Mouse (Mus musculus) CH12.LX (cell line): Measurements from ENCODE around the gene Trappc4. TPM values are rescaled to one million over a fixed set of nuclear protein-coding genes. Genes with fewer than 3 reads are reported as not detected.
A peak's percentile ranks its signal among the peaks of the same experiment; 100 is the strongest.

ENCODE experiments used
- DNase-seq: peaks from one replicate; pipeline ENCODE4 v3.0.0-alpha.2; 2013; ENCODE audit errors: extremely low read depth
- H3K27ac ChIP-seq: 2 replicates; pipeline ENCODE4 v1.5.1; 2012; ENCODE audit warnings: low read depth, mild to moderate bottlenecking, control low read depth, moderate library complexity; ENCODE audit not compliant: insufficient read depth
- H3K27me3 ChIP-seq: replicated peaks from 2 replicates; pipeline ENCODE3; 2012; ENCODE audit warnings: inconsistent platforms
- H3K36me3 ChIP-seq, 2 experiments: replicated peaks in 1 of 2; 2 replicates each; pipeline versions ENCODE3 to v1.6.1; 2012; ENCODE audit warnings: inconsistent platforms in 1 of 2, low read length in 1 of 2, mild to moderate bottlenecking in 1 of 2, mixed read lengths in 1 of 2, moderate library complexity in 1 of 2; ENCODE audit not compliant: control insufficient read depth in 1 of 2, insufficient read depth in 1 of 2
- H3K4me1 ChIP-seq, 2 experiments: 2 replicates each; pipeline ENCODE4 v1.6.1; 2012; ENCODE audit warnings: inconsistent platforms in 1 of 2, moderate library complexity in 1 of 2; ENCODE audit not compliant: insufficient read depth in 2 of 2, control insufficient read depth in 1 of 2
- H3K4me2 ChIP-seq: 2 replicates; pipeline ENCODE4 v1.6.1; 2012; ENCODE audit warnings: low read depth, mild to moderate bottlenecking, control low read depth; ENCODE audit not compliant: poor library complexity, insufficient read depth, severe bottlenecking
- H3K4me3 ChIP-seq, 3 experiments: fragments of 150-350 bp in 1 of 3; sonication (generic) in 1 of 3; replicated peaks in 1 of 3; 2 replicates each; pipeline versions ENCODE3 to v1.5.1; 2011 to 2012; ENCODE audit warnings: low read depth in 2 of 3, low read length in 2 of 3, mild to moderate bottlenecking in 2 of 3, moderate library complexity in 2 of 3, control low read depth in 1 of 3, improper control_type of control experiment in 1 of 3, inconsistent platforms in 1 of 3, mixed read lengths in 1 of 3; ENCODE audit not compliant: poor library complexity in 1 of 3
- H3K79me2 ChIP-seq: replicated peaks from 2 replicates; pipeline ENCODE4 v1.6.1; 2012; ENCODE audit warnings: mild to moderate bottlenecking, moderate library complexity; ENCODE audit not compliant: control insufficient read depth, poor library complexity, insufficient read depth, severe bottlenecking; ENCODE audit errors: extremely low read depth
- H3K9ac ChIP-seq: 2 replicates; pipeline ENCODE4 v1.6.1; 2012; ENCODE audit warnings: low read depth, mild to moderate bottlenecking, control low read depth, moderate library complexity; ENCODE audit not compliant: insufficient read depth
- H3K9me3 ChIP-seq: replicated peaks from 2 replicates; pipeline ENCODE3; 2012; ENCODE audit warnings: low read length, inconsistent platforms, mixed read lengths
- BHLHE40 ChIP-seq: IDR thresholded peaks from 2 replicates; pipeline ENCODE4 v1.6.1; 2011; ENCODE audit warnings: mild to moderate bottlenecking, low read depth, low read length, improper control_type of control experiment
- CHD1 ChIP-seq: IDR thresholded peaks from 2 replicates; pipeline ENCODE4 v1.6.1; 2012; ENCODE audit warnings: low read depth, low read length, improper control_type of control experiment, inconsistent platforms
- CHD2 ChIP-seq: IDR thresholded peaks from 2 replicates; pipeline ENCODE4 v1.6.1; 2011; ENCODE audit warnings: low read length, improper control_type of control experiment
- CTCF ChIP-seq, 2 experiments: IDR thresholded peaks in 1 of 2; conservative IDR thresholded peaks in 1 of 2; 2 replicates each; pipeline ENCODE4 v1.5.1; 2011 to 2012; ENCODE audit warnings: low read depth in 2 of 2, low read length in 2 of 2, improper control_type of control experiment in 1 of 2, inconsistent platforms in 1 of 2, mild to moderate bottlenecking in 1 of 2, moderate library complexity in 1 of 2
- E2F4 ChIP-seq: IDR thresholded peaks from 2 replicates; pipeline ENCODE4 v1.6.1; 2011; ENCODE audit warnings: low read depth, low read length, improper control_type of control experiment; ENCODE audit not compliant: insufficient replicate concordance
- ELF1 ChIP-seq: IDR thresholded peaks from 2 replicates; pipeline ENCODE4 v1.6.1; 2014; ENCODE audit warnings: low read depth, mild to moderate bottlenecking, inconsistent platforms, low read length, improper control_type of control experiment
- EP300 ChIP-seq: IDR thresholded peaks from 2 replicates; pipeline ENCODE4 v1.6.1; 2011; ENCODE audit warnings: low read length, improper control_type of control experiment
- ETS1 ChIP-seq: conservative IDR thresholded peaks from 2 replicates; pipeline ENCODE4 v1.6.1; 2012; ENCODE audit warnings: low read depth, mild to moderate bottlenecking, inconsistent platforms, low read length, improper control_type of control experiment, moderate library complexity
- GABPA ChIP-seq: IDR thresholded peaks from 2 replicates; pipeline ENCODE4 v1.6.1; 2012; ENCODE audit warnings: low read depth, low read length, improper control_type of control experiment, inconsistent platforms; ENCODE audit not compliant: insufficient replicate concordance
- HCFC1 ChIP-seq: IDR thresholded peaks from 2 replicates; pipeline ENCODE4 v1.6.1; 2012; ENCODE audit warnings: low read depth, mild to moderate bottlenecking, inconsistent platforms, low read length, improper control_type of control experiment
- IRF4 ChIP-seq: IDR thresholded peaks from 2 replicates; pipeline ENCODE4 v1.6.1; 2014; ENCODE audit warnings: low read depth, mild to moderate bottlenecking, inconsistent platforms, low read length, improper control_type of control experiment
- JUN ChIP-seq: IDR thresholded peaks from 2 replicates; pipeline ENCODE4 v1.6.1; 2011; ENCODE audit warnings: low read depth, mild to moderate bottlenecking, low read length, improper control_type of control experiment, moderate library complexity; ENCODE audit not compliant: insufficient read depth
- JUND ChIP-seq: conservative IDR thresholded peaks from 2 replicates; pipeline ENCODE4 v1.6.1; 2011; ENCODE audit warnings: low read depth, low read length, improper control_type of control experiment
- KAT2A ChIP-seq: IDR thresholded peaks from 2 replicates; pipeline ENCODE4 v1.6.1; 2012; ENCODE audit warnings: low read length, improper control_type of control experiment, inconsistent platforms; ENCODE audit not compliant: insufficient replicate concordance
- MAFK ChIP-seq: IDR thresholded peaks from 2 replicates; pipeline ENCODE4 v1.6.1; 2011; ENCODE audit warnings: low read length, improper control_type of control experiment; ENCODE audit not compliant: insufficient replicate concordance
- MAX ChIP-seq: IDR thresholded peaks from 2 replicates; pipeline ENCODE4 v1.6.1; 2011; ENCODE audit warnings: low read length, improper control_type of control experiment
- MAZ ChIP-seq: IDR thresholded peaks from 2 replicates; pipeline ENCODE4 v1.6.1; 2012; ENCODE audit warnings: low read depth, mild to moderate bottlenecking, inconsistent platforms, low read length, improper control_type of control experiment, moderate library complexity
- MEF2A ChIP-seq: IDR thresholded peaks from 2 replicates; pipeline ENCODE4 v1.6.1; 2014; ENCODE audit warnings: low read depth, mild to moderate bottlenecking, inconsistent platforms, low read length, improper control_type of control experiment, borderline replicate concordance
- MXI1 ChIP-seq: IDR thresholded peaks from 2 replicates; pipeline ENCODE4 v1.6.1; 2011; ENCODE audit warnings: mild to moderate bottlenecking, low read depth, low read length, improper control_type of control experiment
- MYC ChIP-seq: IDR thresholded peaks from 2 replicates; pipeline ENCODE4 v1.6.1; 2011; ENCODE audit warnings: low read depth, mild to moderate bottlenecking, improper control_type of control experiment, low read length
- NELFE ChIP-seq: IDR thresholded peaks from 2 replicates; pipeline ENCODE4 v1.6.1; 2011; ENCODE audit warnings: low read depth, low read length, improper control_type of control experiment
- NRF1 ChIP-seq: IDR thresholded peaks from 2 replicates; pipeline ENCODE4 v1.6.1; 2014; ENCODE audit warnings: low read depth, mild to moderate bottlenecking, inconsistent platforms, low read length, improper control_type of control experiment, moderate library complexity
- PAX5 ChIP-seq: IDR thresholded peaks from 2 replicates; pipeline ENCODE4 v1.6.1; 2012; ENCODE audit warnings: low read length, inconsistent platforms, mixed read lengths
- POLR2A ChIP-seq: IDR thresholded peaks from 2 replicates; pipeline ENCODE4 v1.6.1; 2011; ENCODE audit warnings: low read depth, mild to moderate bottlenecking, improper control_type of control experiment, low read length
- POLR2AphosphoS2 ChIP-seq: IDR thresholded peaks from 2 replicates; pipeline ENCODE4 v1.6.1; 2011; ENCODE audit warnings: low read depth, low read length, improper control_type of control experiment
- RAD21 ChIP-seq: IDR thresholded peaks from 2 replicates; pipeline ENCODE4 v1.6.1; 2011; ENCODE audit warnings: low read depth, mild to moderate bottlenecking, low read length, improper control_type of control experiment, moderate library complexity
- RCOR1 ChIP-seq: conservative IDR thresholded peaks from 2 replicates; pipeline ENCODE4 v1.6.1; 2012; ENCODE audit warnings: low read depth, mild to moderate bottlenecking, inconsistent platforms, low read length, improper control_type of control experiment
- SIN3A ChIP-seq: IDR thresholded peaks from 2 replicates; pipeline ENCODE4 v1.6.1; 2012; ENCODE audit warnings: low read length, improper control_type of control experiment, inconsistent platforms
- SMC3 ChIP-seq: IDR thresholded peaks from 2 replicates; pipeline ENCODE4 v1.6.1; 2011; ENCODE audit warnings: low read depth, low read length, improper control_type of control experiment
- TBP ChIP-seq: conservative IDR thresholded peaks from 2 replicates; pipeline ENCODE4 v1.6.1; 2011; ENCODE audit warnings: low read depth, low read length, improper control_type of control experiment
- TCF12 ChIP-seq: IDR thresholded peaks from 2 replicates; pipeline ENCODE4 v1.6.1; 2014; ENCODE audit warnings: low read depth, mild to moderate bottlenecking, inconsistent platforms, low read length, improper control_type of control experiment
- UBTF ChIP-seq: IDR thresholded peaks from 2 replicates; pipeline ENCODE4 v1.6.1; 2012; ENCODE audit warnings: low read depth, mild to moderate bottlenecking, inconsistent platforms, low read length, improper control_type of control experiment, moderate library complexity
- USF1 ChIP-seq: IDR thresholded peaks from 2 replicates; pipeline ENCODE4 v1.6.1; 2014; ENCODE audit warnings: low read depth, mild to moderate bottlenecking, inconsistent platforms, low read length, improper control_type of control experiment
- USF2 ChIP-seq: conservative IDR thresholded peaks from 2 replicates; pipeline ENCODE4 v1.6.1; 2011; ENCODE audit warnings: low read depth, low read length, improper control_type of control experiment
- ZC3H11A ChIP-seq: IDR thresholded peaks from 2 replicates; pipeline ENCODE4 v1.6.1; 2012; ENCODE audit warnings: low read depth, mild to moderate bottlenecking, inconsistent platforms, low read length, improper control_type of control experiment
- ZKSCAN1 ChIP-seq: IDR thresholded peaks from 2 replicates; pipeline ENCODE4 v1.6.1; 2012; ENCODE audit warnings: low read depth, inconsistent platforms, low read length, improper control_type of control experiment, borderline replicate concordance
- ZMIZ1 ChIP-seq: IDR thresholded peaks from 2 replicates; pipeline ENCODE4 v1.6.1; 2012; ENCODE audit warnings: low read depth, mild to moderate bottlenecking, inconsistent platforms, low read length, improper control_type of control experiment
- ZNF384 ChIP-seq: IDR thresholded peaks from 2 replicates; pipeline ENCODE4 v1.6.1; 2012; ENCODE audit warnings: low read depth, low read length, improper control_type of control experiment, inconsistent platforms
- dilution Hi-C: fragments of 300-500 bp; cut with MboI; formaldehyde crosslinking; loops from 2 replicates; pipeline ENCODE4 v1.14.3; 2020; ENCODE audit warnings: low sequenced_read_pairs; ENCODE audit not compliant: extremely low pct_unique_long_range_greater_than_20kb, extremely low pct_ligation_motif_present
- in situ Hi-C: fragments of 300-500 bp; cut with MboI; formaldehyde crosslinking; loops from 3 replicates; pipeline ENCODE4 v1.14.3; 2019; ENCODE audit warnings: low sequenced_read_pairs, low pct_ligation_motif_present, low pct_unique_long_range_greater_than_20kb, mixed read lengths
- polyA plus RNA-seq: library from polyadenylated mRNA; unstranded; fragments of >175 nt; gene quantifications from 2 replicates; pipeline ENCODE4 v1.2.1, GENCODE M21; 2012; ENCODE audit warnings: low read depth; ENCODE audit not compliant: insufficient read length
- total RNA-seq, 2 experiments: library from RNA; depleted of rRNA; stranded (reverse); fragments of 300-350 nt in 1 of 2; fragments of >200 nt in 1 of 2; gene quantifications; 2 replicates each; pipeline ENCODE4 v1.2.3; 2012 to 2014

The Trappc4 gene
- total RNA-seq (2012; rRNA removed) (81.3 and 88.2 TPM in 2 replicates), total RNA-seq (2014; rRNA removed) (125 and 135 TPM in 2 replicates), polyA plus RNA-seq (55.9 and 69.2 TPM in 2 replicates)

- Histone ChIP-seq H3K4me3 (peak within 1 kb of the TSS; percentile 91 to 95 (median 95)), H3K9me3 (no peaks in the 10 kb centered on the region), H3K4me2 (peak within 1 kb of the TSS; percentile 77), H3K27ac (peak within 1 kb of the TSS; percentile 86), H3K9ac (peak within 1 kb of the TSS; percentile 95), H3K4me1 (peaks cover 11 to 55% of the 10 kb centered on the region in 2 experiments)
- peak; percentile 93 for DNase-seq
- TF ChIP-seq E2F4 (0 out of 2 replicates have a peak, but pooled peaks have one; percentile 24), PAX5 (no peak), MXI1 (peak; percentile 84), UBTF (no peak), IRF4 (peak; percentile 46), SMC3 (no peak), SIN3A (peak; percentile 81), USF2 (no peak), TCF12 (peak; percentile 66), TBP (peak; percentile 85), BHLHE40 (peak; percentile 52), ZC3H11A (no peak), MAZ (peak; percentile 76), KAT2A (peak; percentile 92; the same call in 1 of the 2 replicates), MAX (peak; percentile 79), CHD2 (peak; percentile 90), ZMIZ1 (peak; percentile 63), RCOR1 (0 out of 2 replicates have a peak, but pooled peaks have one; percentile 45), JUN (no peak), MEF2A (0 out of 2 replicates have a peak, but pooled peaks have one; percentile 28), NRF1 (peak; percentile 87), ZKSCAN1 (no peak), RAD21 (no peak), JUND (no peak), MAFK (no peak), POLR2AphosphoS2 (peak; percentile 64; the same call in 1 of the 2 replicates), ZNF384 (no peak; the same call in 1 of the 2 replicates), CHD1 (no peak), USF1 (no peak), POLR2A (peak; percentile 73), ETS1 (no peak), ELF1 (peak; percentile 84), NELFE (peak; percentile 42), GABPA (no peak; the same call in 1 of the 2 replicates), CTCF (conservative IDR thresholded peaks at IDR 0.05 in 1 of 2, IDR thresholded peaks at IDR 0.05 in 1 of 2; ENCODE audit: low read depth in 2 of 2, low read length in 2 of 2) (no peak), MYC (peak; percentile 46; the same call in 1 of the 2 replicates), HCFC1 (peak; percentile 87), EP300 (no peak)
- TF ChIP-seq, all 38 proteins: peak for 21
- Histone ChIP-seq H3K27me3 (no peaks in the 10 kb centered on the region), H3K36me3 (peaks cover 55 to 71% of the 10 kb centered on the region in 2 experiments), H3K79me2 (peaks cover 39% of the 10 kb centered on the region)
- in situ Hi-C loops (no loop called here), dilution Hi-C loops (no loop called here)
Observed at GRCm38 (mm10) chr9:44406906-44407751, at the start of gene Trappc4, which contains the start of gene Rps25. Trappc4 (minus strand) TSS chr9:44407600. Rps25 (plus strand) TSS chr9:44407139.
